Mouse (Mus musculus) olfactory bulb, adult 2 months (tissue): ENCODE results near the gene Gm20831. TPM values are rescaled to one million over a fixed set of nuclear protein-coding genes. Genes with fewer than 3 reads are reported as not detected.
"Not testable (repeated sequence)": the region's sequence is repeated elsewhere in the genome, so short reads cannot be mapped to it uniquely, and the experiment has no call there.

ENCODE experiments used
- H3K27ac ChIP-seq: fragments of 200-500 bp; 2 replicates; pipeline ENCODE4 v1.5.1; 2012; ENCODE audit warnings: low read depth, low read length; ENCODE audit not compliant: insufficient read depth
- H3K4me1 ChIP-seq: fragments of 200-500 bp; 2 replicates; pipeline ENCODE4 v1.6.1; 2012; ENCODE audit warnings: low read length; ENCODE audit not compliant: control insufficient read depth, insufficient read depth
- H3K4me3 ChIP-seq: fragments of 200-500 bp; 2 replicates; pipeline ENCODE4 v1.5.1; 2012; ENCODE audit warnings: mild to moderate bottlenecking, low read depth, low read length, moderate library complexity; ENCODE audit not compliant: insufficient read depth
- WGBS: fragments of 180-500 bp; shearing (Covaris S2); methylation state at CpG from one replicate; pipeline ENCODE4 v1.1.7; 2018; 5-methylcytosine and 5-hydroxymethylcytosine counted together
- polyA plus RNA-seq: library from polyadenylated mRNA; stranded (reverse); fragments of >200 nt; gene quantifications from 2 replicates; pipeline ENCODE4 v1.2.4, GENCODE M21; 2012; ENCODE audit warnings: low replicate concordance; ENCODE audit not compliant: missing spikeins, insufficient read depth, insufficient read length

Gene Gm20831
- not detected in 2 replicates for polyA plus RNA-seq

DNA sequence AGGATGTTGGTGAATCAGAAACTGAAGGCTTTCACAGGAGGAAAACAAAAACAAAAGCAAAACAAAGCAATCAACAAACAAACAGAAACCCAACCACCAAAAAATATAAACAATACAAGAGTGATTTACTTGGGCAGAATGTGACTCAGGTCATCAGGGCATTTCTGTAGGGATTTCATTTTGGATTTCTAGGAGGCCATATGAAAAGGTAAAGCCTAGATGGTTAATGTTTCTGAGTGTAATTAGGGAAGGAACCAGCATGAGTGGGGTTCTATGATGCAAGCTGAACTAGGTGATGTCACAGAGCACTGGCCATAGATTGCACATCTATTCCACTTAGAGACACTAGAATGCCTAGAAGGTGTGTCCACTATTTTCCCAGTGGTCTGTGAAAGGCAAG, at the start of gene Gm20831, which contains the start of gene Gm20772:
TSS of gene Gm20831 (plus strand) at position 301 of the 400 bp plus-strand sequence.
TSS of gene Gm20772 (plus strand) at position 301 of the 400 bp plus-strand sequence.
- not testable (repeated sequence) for H3K27ac ChIP-seq, H3K4me3 ChIP-seq

DNA sequence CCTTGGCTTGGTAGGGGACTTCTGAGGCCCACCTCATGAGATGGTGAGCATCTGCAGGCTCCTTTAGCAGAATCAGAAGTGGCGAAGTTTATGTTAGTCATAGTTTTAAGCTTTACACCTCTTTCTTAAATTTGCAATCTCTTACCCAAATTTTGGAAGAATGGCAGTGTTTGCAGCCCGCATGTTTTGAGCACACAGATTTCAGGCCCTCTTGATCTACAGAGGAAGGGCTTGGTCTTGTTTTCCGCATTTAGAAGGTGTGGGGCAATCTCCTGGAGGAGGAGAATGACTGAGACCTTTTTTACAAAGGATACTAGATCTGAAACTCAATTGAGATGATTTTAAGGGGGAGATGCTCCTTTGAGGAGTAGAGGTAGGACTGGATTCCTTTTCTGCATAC, 28.4 kb upstream of the Gm20831 start, which contains the start of gene Gm21904:
TSS of gene Gm21904 (minus strand) at position 101 of the 400 bp plus-strand sequence.
- not testable (repeated sequence) for H3K27ac ChIP-seq, H3K4me3 ChIP-seq, H3K4me1 ChIP-seq
- no CpG with 5 or more reads among the region's 3 CpGs for WGBS

More for the DNA sequence above, at the start of gene Gm20831, which contains the start of gene Gm20772:
- H3K4me1 ChIP-seq = not testable (repeated sequence)

DNA sequence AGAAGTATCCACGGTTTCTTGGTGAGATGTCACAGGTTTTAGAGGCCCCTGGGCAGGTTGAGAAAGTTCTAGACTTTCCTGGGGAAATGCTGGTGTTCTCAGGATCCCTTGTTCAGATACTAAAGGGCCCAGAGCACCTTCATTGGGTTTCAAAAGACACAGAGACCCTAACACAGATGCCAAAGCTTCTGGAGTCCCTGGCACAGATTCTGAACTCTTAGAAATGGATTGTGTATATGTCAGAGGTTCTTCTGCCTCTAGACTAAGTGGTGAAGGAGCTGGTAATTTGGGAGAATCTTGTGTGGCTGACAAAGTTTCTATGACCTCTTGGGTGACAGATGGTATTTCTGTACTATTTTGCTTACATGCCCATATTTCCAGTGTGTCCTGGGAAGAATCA, 62.7 kb downstream of the Gm20831 start, which contains the start of gene Srsy:
TSS of gene Srsy (minus strand) at position 101 of the 400 bp plus-strand sequence.
- not testable (repeated sequence) for H3K4me3 ChIP-seq, H3K27ac ChIP-seq, H3K4me1 ChIP-seq
- no CpG with 5 or more reads among the region's 1 CpGs for WGBS

Other genes with a start within 250 kb of the Gm20831 start
- gene Gm21904, start 28.5 kb upstream of the Gm20831 start, polyA plus RNA-seq = not detected in 2 replicates
- not detected in 2 replicates for gene Gm20772, start within 50 bp of the Gm20831 start, polyA plus RNA-seq
- not detected in 2 replicates for gene Srsy, start 62.6 kb downstream of the Gm20831 start, polyA plus RNA-seq
- gene Gm21764, start 187.1 kb downstream of the Gm20831 start, polyA plus RNA-seq = not detected in 2 replicates
- not detected in 2 replicates for gene Ssty1, start 214.4 kb downstream of the Gm20831 start, polyA plus RNA-seq